Mouse (Mus musculus) right cerebral cortex, postnatal 36 days (tissue): ENCODE results near the gene Dnajb8.

Experiments
- DNase-seq, 2 experiments: peaks; one replicate each; pipeline ENCODE4 v3.0.0; 2022; ENCODE audit warnings: low spot score in 2 of 2, mixed read lengths in 1 of 2

The Dnajb8 gene

DNA sequence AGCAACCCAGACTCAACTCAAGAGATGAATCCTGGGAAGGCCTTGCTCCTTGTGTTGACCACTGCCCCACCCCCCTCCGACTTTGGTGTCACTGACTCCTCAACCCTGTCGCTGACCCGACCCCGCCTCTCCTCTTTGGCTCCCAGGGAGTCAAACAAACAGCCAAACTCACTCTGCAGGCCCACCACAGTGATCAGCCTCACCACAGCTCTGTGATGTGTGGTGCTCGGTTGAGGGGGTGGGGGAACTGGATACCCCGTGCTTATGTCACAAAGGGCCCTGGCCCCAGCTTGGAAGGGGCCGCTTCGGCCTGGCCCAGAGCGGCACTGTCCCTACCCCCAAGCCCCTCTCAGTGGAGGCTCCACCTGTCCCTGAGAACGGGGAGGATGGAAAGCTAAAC lies at the start of gene Dnajb8:
Dnajb8 (plus strand) TSS at position 301 of the 400 bp plus-strand sequence.
- no peak for DNase-seq

GRCm38 (mm10) chr6:88174191-88174590 lies 47.9 kb upstream of the Dnajb8 start:
- DNase-seq = no peak

DNA sequence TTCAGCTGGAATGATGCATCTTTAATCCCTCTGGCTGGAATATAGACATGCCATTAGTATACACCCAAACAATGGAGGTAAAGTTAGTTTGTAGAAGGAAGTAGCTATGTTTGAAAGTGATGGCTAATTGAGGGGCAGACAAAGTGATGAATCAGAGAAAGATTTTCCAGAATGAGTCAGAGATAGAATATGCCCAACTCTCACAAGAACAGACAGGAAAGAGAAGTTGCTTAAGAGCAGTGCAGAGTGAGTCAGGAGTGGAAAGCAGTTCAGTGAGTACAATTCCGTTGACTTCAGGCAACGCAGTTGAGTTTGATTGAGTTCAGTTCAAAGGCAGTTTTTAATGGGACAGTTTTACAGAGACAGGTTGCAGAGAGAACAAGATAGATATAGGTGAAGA lies 47.4 kb upstream of the Dnajb8 start:
- DNase-seq = no peak

DNA sequence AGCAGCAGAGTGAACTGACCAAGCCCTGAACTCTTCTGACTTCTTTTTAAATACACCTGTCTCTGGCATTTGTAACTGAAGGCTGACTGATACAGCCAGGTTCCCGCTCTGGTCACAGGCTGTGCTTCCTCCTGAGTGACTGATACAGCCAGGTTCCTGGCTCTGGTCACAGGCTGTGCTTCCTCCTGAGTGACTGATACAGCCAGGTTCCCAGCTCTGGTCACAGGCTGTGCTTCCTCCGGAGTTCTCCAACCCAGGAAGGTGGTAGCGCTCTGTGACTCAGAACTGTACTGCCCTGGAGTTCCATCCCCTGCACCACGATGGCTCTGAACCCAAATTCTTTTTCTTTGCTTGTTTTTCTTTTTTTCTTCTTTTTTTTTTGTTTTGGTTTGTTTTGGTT lies 37.4 kb upstream of the Dnajb8 start:
- no peak for DNase-seq

GRCm38 (mm10) chr6:88188148-88188547 lies 33.9 kb upstream of the Dnajb8 start:
- peak in 1 of 2 experiments; percentile 57 for DNase-seq

DNA sequence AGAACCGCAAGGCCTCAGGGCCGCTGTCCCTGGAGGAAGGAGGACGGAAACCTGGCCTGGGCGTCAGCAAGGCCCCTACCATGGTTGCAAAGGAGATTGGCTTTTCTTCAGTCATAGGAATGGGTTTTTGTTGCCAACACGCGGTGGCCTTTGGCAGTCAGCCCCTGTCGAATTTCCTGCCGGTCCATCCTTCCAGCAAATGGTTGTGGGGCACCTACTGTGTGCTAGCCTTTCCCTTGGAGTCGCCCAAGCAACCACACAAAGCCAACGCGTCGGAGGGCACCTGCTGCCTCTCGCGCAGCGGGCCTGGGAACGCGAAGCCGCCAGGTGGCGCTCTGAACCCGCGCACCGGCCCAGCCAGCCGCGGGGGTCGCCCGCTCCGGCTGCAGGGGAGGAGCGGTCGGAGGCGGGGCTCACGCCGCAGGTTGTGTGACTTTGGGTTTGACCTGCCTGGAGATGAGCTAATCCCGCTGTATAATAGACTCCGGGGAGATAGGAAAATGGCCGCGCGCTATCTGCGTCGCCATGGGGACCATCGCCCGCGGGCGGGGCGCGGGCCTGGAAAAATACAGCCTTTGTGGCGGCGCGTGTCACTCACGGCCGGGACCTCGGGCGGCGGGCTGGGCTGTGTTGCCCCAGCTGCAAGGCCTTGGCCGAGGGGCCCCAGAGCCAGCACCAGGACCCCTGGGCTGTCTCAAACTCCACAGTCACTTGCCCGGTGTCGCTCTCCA lies 32.6 kb upstream of the Dnajb8 start:
- peak; percentile 37 to 57 for DNase-seq

GRCm38 (mm10) chr6:88190043-88190309 lies 32.1 kb upstream of the Dnajb8 start:
- no peak for DNase-seq

- DNase-seq = no peak
Observed at GRCm38 (mm10) chr6:88190310-88191023, 31.6 kb upstream of the Dnajb8 start.

DNA sequence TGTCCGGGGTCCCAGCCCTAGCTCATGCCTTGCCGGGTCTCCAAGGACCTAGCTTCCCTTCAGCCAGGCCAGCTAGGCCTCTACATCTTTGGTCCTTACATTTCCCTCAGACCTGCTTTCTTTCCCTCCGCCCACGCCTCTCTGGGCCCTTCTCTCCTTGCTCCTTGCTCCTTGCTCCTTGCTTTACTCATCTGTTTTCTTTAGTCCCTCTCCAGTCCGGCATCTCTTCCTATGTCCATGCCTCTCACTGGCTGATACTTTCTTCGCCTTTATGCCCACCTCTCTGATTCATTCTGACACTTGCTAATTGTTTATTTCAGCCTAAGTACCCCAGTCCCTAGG lies 31.1 kb upstream of the Dnajb8 start:
- no peak for DNase-seq

DNA sequence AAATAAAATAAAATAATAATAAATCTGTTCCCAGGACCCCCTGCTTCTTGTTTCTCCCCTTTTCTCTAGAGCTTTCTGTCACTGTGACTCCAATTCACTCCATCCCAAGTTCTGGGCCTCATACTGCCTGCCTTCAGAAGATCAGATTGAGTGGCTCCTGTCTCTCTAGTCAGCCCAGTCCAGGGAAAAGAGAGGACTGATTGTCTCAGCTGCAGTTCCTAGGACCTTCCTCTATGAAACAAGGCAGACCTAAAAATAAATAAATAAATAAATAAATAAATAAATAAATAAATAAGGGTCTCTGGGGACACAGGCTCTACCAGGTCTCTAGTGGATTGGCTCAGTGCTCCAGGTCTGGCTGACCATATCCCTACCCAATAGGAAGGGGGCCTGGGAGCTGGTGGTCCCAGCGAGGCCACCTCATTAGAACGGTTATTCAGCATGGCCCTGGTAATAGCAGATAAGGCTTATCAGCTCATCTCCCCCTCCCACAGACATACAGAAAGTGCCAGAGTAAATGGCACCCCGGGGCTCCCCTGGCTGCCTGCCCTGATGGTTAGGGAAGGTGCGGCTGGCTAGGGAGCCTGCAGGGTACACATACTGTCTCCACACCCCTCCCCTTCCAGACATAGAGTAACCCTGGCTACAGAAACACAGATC lies 30.5 kb upstream of the Dnajb8 start:
- no peak for DNase-seq

- DNase-seq = no peak
Observed at GRCm38 (mm10) chr6:88192756-88193155, 29.3 kb upstream of the Dnajb8 start.

GRCm38 (mm10) chr6:88193433-88194052 lies 28.5 kb upstream of the Dnajb8 start, which contains the start of gene Gata2:
Gene Gata2 (plus strand): TSS chr6:88193891.
- DNase-seq = no peak

- DNase-seq = no peak
Observed at GRCm38 (mm10) chr6:88194053-88194977, 27.8 kb upstream of the Dnajb8 start.

DNA sequence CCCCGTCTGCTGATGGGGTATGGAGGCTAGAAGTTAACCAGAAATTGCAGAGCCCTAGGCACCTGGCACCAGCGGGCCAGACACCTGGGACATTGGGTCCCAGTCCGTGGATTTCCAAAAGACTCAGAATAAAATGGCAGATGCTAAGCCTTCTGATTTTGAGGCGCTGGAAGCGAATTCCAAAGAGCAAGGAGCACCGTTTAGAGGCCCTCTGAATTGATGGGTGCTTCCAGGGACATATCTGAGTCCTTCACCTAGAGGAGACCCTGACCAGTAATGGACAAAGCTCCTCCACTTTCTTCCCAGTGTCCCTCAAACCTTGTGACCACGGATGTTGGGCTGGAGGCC lies 27.1 kb upstream of the Dnajb8 start:
- DNase-seq = no peak

DNA sequence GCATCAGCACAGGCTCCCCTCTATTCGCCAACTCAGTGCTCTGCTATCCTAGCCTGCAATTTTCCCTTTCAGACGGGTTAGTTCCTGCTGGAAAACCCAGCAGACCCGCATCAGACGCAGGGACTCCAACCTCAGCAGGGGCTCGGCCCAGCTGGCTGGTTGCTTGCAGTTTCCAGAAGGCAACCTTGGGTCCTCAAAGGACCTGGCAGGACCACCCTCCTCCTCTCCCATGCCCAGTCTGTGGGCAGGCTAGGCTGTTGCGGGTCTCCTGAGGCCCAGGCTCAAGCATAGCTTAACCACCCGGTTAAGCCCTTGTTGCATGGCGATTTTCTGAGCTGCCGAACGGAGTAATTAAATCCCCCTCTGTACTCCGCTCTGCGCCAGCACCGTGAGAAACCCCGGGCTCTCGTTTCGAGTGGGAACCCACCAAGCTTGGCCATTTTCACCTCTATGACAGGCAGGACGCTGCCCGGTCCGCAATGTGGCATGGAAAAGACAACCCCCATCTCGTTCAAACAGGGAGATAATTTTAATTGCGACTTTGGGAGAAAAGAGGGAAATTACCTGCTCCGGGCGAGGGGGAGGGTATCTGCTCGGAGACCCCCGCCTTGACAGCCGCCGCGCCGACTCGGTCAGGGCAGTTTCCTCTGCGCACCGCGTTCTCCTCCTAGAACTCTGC lies 25.9 kb upstream of the Dnajb8 start:
- no peak for DNase-seq

- DNase-seq = no peak
Observed at GRCm38 (mm10) chr6:88196733-88197312, 25.2 kb upstream of the Dnajb8 start.

GRCm38 (mm10) chr6:88197313-88198069 lies 24.6 kb upstream of the Dnajb8 start:
- DNase-seq = no peak

GRCm38 (mm10) chr6:88198070-88198940 lies 23.8 kb upstream of the Dnajb8 start:
- no peak for DNase-seq
